Mouse (Mus musculus): Measurements from ENCODE around the gene Gm525.
A peak's percentile ranks its signal among the peaks of the same experiment; 100 is the strongest.
"Not testable (repeated sequence)": the region's sequence is repeated elsewhere in the genome, so short reads cannot be mapped to it uniquely, and the experiment has no call there.

Gene Gm525

GRCm38 (mm10) chr11:89095306-89095705, 21.7 kb downstream of the Gm525 start:
- DNase-seq (ENCODE audit: low read depth, low spot score), result no peak

GRCm38 (mm10) chr11:89097292-89097691, 23.7 kb downstream of the Gm525 start:
- DNase-seq (ENCODE audit: low read depth, low spot score), result not testable (repeated sequence)

- DNase-seq (ENCODE audit: low read depth, low spot score), result peak; percentile 92
Observed at GRCm38 (mm10) chr11:89098083-89098835, 24.6 kb downstream of the Gm525 start.

GRCm38 (mm10) chr11:89098930-89099329, 25.3 kb downstream of the Gm525 start:
- DNase-seq (ENCODE audit: low read depth, low spot score), result no peak

GRCm38 (mm10) chr11:89100403-89100802, 26.8 kb downstream of the Gm525 start:
- peak; percentile 83 for DNase-seq (ENCODE audit: low read depth, low spot score)

GRCm38 (mm10) chr11:89100826-89101321, 27.2 kb downstream of the Gm525 start:
- peak; percentile 82 for DNase-seq (ENCODE audit: low read depth, low spot score)

- peak; percentile 92 for DNase-seq (ENCODE audit: low read depth, low spot score)
Observed at GRCm38 (mm10) chr11:89103166-89103565, 29.5 kb downstream of the Gm525 start.

- peak; percentile 34 for DNase-seq (ENCODE audit: low read depth, low spot score)
Observed at GRCm38 (mm10) chr11:89105211-89105610, 31.6 kb downstream of the Gm525 start.

- DNase-seq (ENCODE audit: low read depth, low spot score), result no peak
Observed at GRCm38 (mm10) chr11:89105823-89106222, 32.2 kb downstream of the Gm525 start.

- no peak for DNase-seq (ENCODE audit: low read depth, low spot score)
Observed at GRCm38 (mm10) chr11:89107180-89107807, 33.7 kb downstream of the Gm525 start.

- no peak for DNase-seq (ENCODE audit: low read depth, low spot score)
Observed at GRCm38 (mm10) chr11:89124411-89124810, 50.8 kb downstream of the Gm525 start.

GRCm38 (mm10) chr11:89130856-89131255, 57.2 kb downstream of the Gm525 start:
- DNase-seq (ENCODE audit: low read depth, low spot score), result no peak

GRCm38 (mm10) chr11:89132406-89132805, 58.8 kb downstream of the Gm525 start:
- peak; percentile 21 for DNase-seq (ENCODE audit: low read depth, low spot score)

GRCm38 (mm10) chr11:89134211-89134610, 60.6 kb downstream of the Gm525 start:
- no peak for DNase-seq (ENCODE audit: low read depth, low spot score)

GRCm38 (mm10) chr11:89137915-89138314, 64.3 kb downstream of the Gm525 start:
- no peak for DNase-seq (ENCODE audit: low read depth, low spot score)
